Mouse (Mus musculus) kidney, adult 2 months (tissue): ENCODE results near the gene Igf2. TPM values are rescaled to one million over a fixed set of nuclear protein-coding genes. Genes with fewer than 3 reads are reported as not detected.

Experiments
- DNase-seq: peaks from one replicate; pipeline ENCODE4 v3.0.0; 2021
- H3K27ac ChIP-seq: fragments of 200-500 bp; 2 replicates; pipeline ENCODE4 v1.5.1; 2012; ENCODE audit warnings: low read depth, low read length, control low read depth, inconsistent platforms; ENCODE audit not compliant: insufficient read depth
- H3K27me3 ChIP-seq: fragments of 200-500 bp; replicated peaks from 2 replicates; pipeline ENCODE4 v1.6.1; 2012; ENCODE audit warnings: mild to moderate bottlenecking, moderate library complexity, low read length, inconsistent platforms; ENCODE audit not compliant: control insufficient read depth, insufficient read depth
- H3K36me3 ChIP-seq: fragments of 200-500 bp; 2 replicates; pipeline ENCODE4 v1.6.1; 2012; ENCODE audit warnings: mild to moderate bottlenecking, moderate library complexity, low read length, inconsistent platforms; ENCODE audit not compliant: control insufficient read depth, insufficient read depth
- H3K4me1 ChIP-seq: fragments of 200-500 bp; 2 replicates; pipeline ENCODE4 v1.6.1; 2011; ENCODE audit warnings: low read length; ENCODE audit not compliant: control insufficient read depth, insufficient read depth
- H3K4me3 ChIP-seq: fragments of 200-500 bp; 2 replicates; pipeline ENCODE4 v1.5.1; 2011; ENCODE audit warnings: mild to moderate bottlenecking, low read depth, low read length, control low read depth; ENCODE audit not compliant: insufficient read depth
- CTCF ChIP-seq: fragments of 200-500 bp; conservative IDR thresholded peaks from 2 replicates; pipeline ENCODE4 v1.5.1; 2011; ENCODE audit warnings: low read depth, mild to moderate bottlenecking, control low read depth, low read length, moderate library complexity, mixed read lengths; ENCODE audit not compliant: insufficient read depth, insufficient read length
- POLR2A ChIP-seq: fragments of 200-500 bp; IDR thresholded peaks from one replicate; pipeline ENCODE4 v1.6.1; 2011; ENCODE audit warnings: low read depth, low read length, control low read depth
- WGBS: fragments of 180-500 bp; shearing (Covaris S2); methylation state at CpG from one replicate; pipeline ENCODE4 v1.1.7; 2018; 5-methylcytosine and 5-hydroxymethylcytosine counted together
- polyA plus RNA-seq: library from polyadenylated mRNA; depleted of rRNA; stranded (reverse); fragments of >200 nt; gene quantifications from 2 replicates; pipeline ENCODE4 v1.2.3, GENCODE M21; 2012; rRNA removed

Gene Igf2
- polyA plus RNA-seq, 1 experiment, result 26.9 TPM

- no peak overlapping the region for H3K4me3 ChIP-seq
- no peaks in the 10 kb centered on the region; the same call in 1 of the 2 replicates for H3K27me3 ChIP-seq
- no peak overlapping the region for H3K27ac ChIP-seq
- peak; percentile 17 for DNase-seq
- TF ChIP-seq POLR2A, result no peak
- peak; percentile 70 for TF ChIP-seq CTCF
- no peaks in the 10 kb centered on the region for H3K4me1 ChIP-seq
- no peaks in the 10 kb centered on the region for H3K36me3 ChIP-seq
- WGBS, result 6% methylated on average over 12 of the region's 12 CpGs
Measured at GRCm38 (mm10) chr7:142610627-142611406, 55.8 kb downstream of the Igf2 start.

- no peaks in the 10 kb centered on the region for H3K4me1 ChIP-seq
- no peak for DNase-seq
- no peak overlapping the region for H3K4me3 ChIP-seq
- no peaks in the 10 kb centered on the region for H3K36me3 ChIP-seq
- H3K27me3 ChIP-seq, result no peaks in the 10 kb centered on the region
- H3K27ac ChIP-seq, result no peak overlapping the region
- TF ChIP-seq POLR2A (no peak), CTCF (no peak)
- WGBS, result 94% methylated on average over 2 of the region's 2 CpGs
Measured at GRCm38 (mm10) chr7:142600921-142601320, 65.7 kb downstream of the Igf2 start.

Other genes with a start within 250 kb of the Igf2 start
- gene Syt8, start 232.0 kb downstream of the Igf2 start, polyA plus RNA-seq, result 1.8 and 3.3 TPM in 2 replicates
- 0.54 and 103 TPM in 2 replicates for gene Tnni2, start 225.0 kb downstream of the Igf2 start, polyA plus RNA-seq
- 22.2 and 39.8 TPM in 2 replicates for gene Lsp1, start 206.0 kb downstream of the Igf2 start, polyA plus RNA-seq
- gene Tnnt3, start 168.0 kb downstream of the Igf2 start, polyA plus RNA-seq, result 48.3 TPM in 1 of 2 replicates, not detected in the other
- gene Mrpl23, start 134.1 kb downstream of the Igf2 start, polyA plus RNA-seq, result 10.3 and 11.0 TPM in 2 replicates
- gene Gm49394, start 3.1 kb upstream of the Igf2 start, polyA plus RNA-seq, result 0.03 TPM in 1 of 2 replicates, not detected in the other
- 0.68 and 0.88 TPM in 2 replicates for gene Ins2, start 76.6 kb upstream of the Igf2 start, polyA plus RNA-seq